Mouse (Mus musculus) layer of hippocampus, adult 2 months (tissue): Measurements from ENCODE around the gene Pard3b. TPM values are rescaled to one million over a fixed set of nuclear protein-coding genes. Genes with fewer than 3 reads are reported as not detected.

ENCODE experiments used
- DNase-seq, 2 experiments: peaks; one replicate each; pipeline ENCODE4 v3.0.0; 2022; ENCODE audit warnings: low spot score in 2 of 2
- H3K27ac ChIP-seq: fragments of 200-600 bp; 2 replicates; pipeline ENCODE4 v1.8.1; 2022
- H3K4me3 ChIP-seq: fragments of 200-600 bp; 2 replicates; pipeline ENCODE4 v1.8.1; 2022; ENCODE audit warnings: mild to moderate bottlenecking
- CTCF ChIP-seq: fragments of 200-600 bp; conservative IDR thresholded peaks from 2 replicates; pipeline ENCODE4 v1.8.1; 2022; ENCODE audit warnings: antibody characterized with exemption, mild to moderate bottlenecking, moderate library complexity
- total RNA-seq, 2 experiments: library from RNA; stranded (reverse); gene quantifications; 2 replicates each; pipeline ENCODE4 v1.2.3; 2021

Gene Pard3b
- total RNA-seq, 2 experiments from 2014 or later = 4.6 to 6.9 TPM

DNA sequence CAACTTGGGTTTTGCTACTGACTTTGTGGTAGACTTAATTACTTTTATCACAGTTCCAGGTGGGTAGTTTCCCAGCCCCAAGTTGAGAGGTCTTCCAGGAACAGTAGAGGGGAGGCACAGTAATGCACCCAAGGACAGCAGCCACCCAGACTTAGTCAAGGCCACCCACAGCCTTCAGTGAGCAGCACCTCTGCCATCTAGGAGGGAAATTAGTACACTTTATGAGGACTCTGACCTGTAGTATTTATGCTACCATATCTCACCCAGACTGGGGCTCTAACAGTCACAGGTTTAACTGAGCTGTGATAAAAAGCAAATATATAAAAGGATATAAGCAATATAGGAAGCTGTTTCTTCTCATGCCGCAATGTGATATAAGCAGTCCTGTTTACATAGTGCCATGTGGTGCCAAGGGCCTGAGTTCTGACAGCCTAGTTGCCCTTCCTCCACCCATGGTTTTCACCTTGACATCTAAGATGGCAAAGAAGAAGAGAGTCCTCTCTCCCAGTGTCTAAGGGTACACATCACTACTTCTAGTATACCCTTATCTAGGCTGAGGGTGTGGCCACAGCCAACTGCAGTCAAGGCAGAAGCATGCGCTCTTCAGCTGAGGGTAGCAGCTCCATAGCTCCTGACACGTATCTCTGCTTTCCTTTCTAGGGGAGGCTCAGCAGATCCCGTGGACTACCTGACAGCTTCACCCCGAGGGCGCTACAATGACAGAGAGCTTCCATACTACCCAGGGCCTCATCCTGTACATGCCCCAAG, 998.5 kb downstream of the Pard3b start:
- no peak for TF ChIP-seq CTCF
- Histone ChIP-seq H3K27ac (no peak overlapping the region), H3K4me3 (no peak overlapping the region)
- no peak for DNase-seq

DNA sequence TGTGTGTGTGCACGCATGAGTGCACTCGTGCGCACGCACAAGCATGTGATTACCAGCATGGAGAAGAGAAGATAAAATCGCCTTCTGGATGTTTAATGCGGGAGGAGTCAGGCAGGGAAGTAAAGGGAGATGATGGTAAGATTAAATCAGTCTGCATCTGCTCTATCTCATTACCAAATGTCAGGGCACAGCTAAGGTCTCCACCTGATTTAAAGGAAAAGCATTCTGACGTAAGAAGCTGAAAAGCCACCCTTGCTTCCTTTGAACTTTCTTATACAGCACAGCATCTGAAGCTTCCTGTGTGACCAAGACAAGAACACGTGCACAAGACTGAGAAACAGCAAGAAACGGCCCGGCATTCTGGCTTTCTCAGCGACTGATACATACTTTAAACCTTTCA, 1000.4 kb downstream of the Pard3b start:
- no peak for TF ChIP-seq CTCF
- DNase-seq = no peak
- Histone ChIP-seq H3K27ac (no peak overlapping the region), H3K4me3 (no peak overlapping the region)

DNA sequence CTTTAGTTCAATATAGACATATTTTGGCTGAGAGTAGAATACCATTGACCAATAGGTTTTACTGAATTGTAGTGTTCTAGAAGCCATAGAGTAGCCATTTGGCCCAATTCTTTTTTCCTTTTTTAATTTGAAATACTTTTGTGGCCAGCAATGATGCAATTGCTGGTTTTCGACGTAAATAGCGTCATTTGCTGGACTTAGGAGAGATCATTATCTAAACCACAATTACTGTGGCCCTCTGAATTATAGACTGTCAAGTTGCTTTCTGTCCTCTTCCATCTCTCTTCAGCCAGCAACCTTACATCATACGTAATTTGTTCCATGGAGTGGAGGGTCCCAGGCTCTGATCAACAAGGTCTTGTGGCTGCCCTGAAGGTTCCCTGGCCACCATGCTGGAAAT, 1000.8 kb downstream of the Pard3b start:
- H3K4me3 ChIP-seq = no peak overlapping the region
- no peak for DNase-seq
- TF ChIP-seq CTCF = no peak
- no peak overlapping the region for H3K27ac ChIP-seq

DNA sequence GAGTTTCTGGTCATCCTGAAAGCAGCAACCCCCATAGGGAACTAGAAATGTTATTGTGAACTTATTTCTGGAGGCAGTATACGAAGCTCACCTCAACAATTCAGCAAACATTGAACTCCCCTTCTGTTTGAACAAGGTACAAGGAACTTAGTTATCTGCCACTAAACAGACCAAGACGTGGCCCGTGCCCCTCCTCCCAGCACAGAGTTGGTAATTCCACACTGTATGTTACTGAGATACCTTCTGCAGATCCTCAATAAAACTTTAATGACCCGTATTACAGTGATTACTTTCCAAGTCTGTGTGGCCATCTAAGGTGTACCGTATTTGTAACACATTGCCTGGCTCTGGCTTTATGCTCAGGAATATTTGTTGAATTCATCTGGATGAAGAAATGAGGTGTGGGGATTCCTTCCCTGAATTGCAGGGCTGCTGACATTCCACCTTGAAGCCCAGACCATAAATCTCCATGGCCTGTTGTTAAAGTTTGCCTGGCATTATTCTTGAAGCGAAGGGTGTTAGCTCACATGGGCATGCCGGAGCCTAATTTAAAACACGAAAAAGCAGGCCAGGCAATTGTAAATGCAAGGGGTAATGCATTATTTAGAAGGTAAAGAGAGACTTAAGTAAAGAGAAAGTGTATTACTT, 1006.1 kb downstream of the Pard3b start:
- H3K4me3 ChIP-seq = no peak overlapping the region
- no peak for DNase-seq
- TF ChIP-seq CTCF = no peak
- no peak overlapping the region for H3K27ac ChIP-seq

DNA sequence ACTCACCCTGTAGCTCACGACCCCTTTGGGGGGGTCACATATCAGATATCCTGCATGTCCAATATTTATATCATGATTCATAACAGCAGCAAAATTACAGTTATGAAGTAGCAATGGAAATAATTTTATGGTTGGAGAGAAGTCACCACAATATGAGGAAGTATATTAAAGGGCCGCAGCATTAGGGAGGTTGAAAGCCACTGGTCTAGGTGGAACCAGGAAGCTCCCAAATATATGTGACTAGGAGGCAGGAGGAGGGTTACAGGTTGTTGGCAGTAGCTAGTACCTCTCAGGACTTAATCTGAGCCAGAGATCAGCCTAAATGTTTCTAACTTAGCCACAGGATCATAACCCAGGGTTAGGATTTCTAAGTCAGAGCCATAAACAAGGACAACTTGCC, 1008.2 kb downstream of the Pard3b start:
- H3K4me3 ChIP-seq = no peak overlapping the region
- no peak overlapping the region for H3K27ac ChIP-seq
- no peak for TF ChIP-seq CTCF
- DNase-seq = no peak

DNA sequence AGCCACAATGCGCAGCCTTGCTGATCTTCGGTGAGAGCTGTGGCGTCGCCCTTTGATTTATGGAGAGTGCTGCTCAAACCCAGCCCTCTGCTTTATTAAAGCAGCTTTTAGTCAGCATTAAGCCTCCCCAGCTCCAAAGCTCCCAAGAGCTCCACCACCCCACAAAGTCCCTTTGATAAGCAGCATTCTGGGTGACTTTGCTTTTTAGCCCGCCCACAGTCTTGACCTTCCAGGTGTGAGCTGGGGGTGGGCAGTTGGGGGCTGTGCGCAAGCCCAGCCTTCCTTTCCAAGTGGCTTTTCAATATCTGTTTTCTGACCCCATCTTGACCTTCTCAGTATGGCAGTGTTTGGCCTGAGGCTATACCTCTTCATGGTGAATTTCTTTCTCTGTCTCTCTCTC, 1009.5 kb downstream of the Pard3b start:
- H3K4me3 ChIP-seq = no peak overlapping the region
- H3K27ac ChIP-seq = no peak overlapping the region
- DNase-seq = no peak
- no peak for TF ChIP-seq CTCF

DNA sequence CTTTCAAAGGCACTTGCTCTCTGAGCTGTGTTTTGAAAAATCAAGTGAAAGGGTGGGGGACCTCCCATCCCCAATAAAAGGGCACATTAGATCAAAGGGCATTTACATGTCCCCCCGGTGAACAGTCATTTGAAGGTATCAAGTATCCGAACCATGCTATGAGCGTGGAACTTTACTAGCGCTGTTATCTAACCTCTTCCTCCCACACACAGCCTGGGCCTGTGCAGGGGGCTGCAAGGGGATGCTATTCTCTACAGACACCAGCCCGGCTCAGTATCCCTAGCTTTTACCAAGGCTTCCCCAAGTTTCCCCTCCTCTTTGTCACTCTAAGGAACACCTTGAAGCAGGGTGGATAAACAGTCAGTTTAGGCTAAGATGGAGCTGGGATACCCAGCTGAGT, 1010.0 kb downstream of the Pard3b start:
- H3K4me3 ChIP-seq = no peak overlapping the region
- TF ChIP-seq CTCF = no peak
- no peak overlapping the region for H3K27ac ChIP-seq
- no peak for DNase-seq

DNA sequence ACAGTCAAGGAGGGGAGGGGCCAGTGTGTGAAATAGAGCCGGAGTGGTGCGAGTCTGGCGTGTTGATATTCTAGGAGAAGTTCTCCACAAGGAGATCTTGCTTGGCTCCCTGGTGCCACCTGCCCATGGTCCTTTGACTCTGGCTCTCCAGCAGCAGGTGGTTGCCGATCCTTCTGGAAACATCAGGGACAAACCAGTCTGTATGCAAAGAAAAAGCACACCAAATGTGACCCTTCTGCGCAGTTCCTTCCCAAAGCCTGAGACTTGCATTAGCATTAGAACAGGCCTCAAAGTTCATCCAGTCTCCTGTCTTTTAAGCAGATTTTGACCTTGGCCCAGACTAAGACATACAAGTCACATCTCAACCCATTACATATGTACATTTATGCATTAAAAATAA, 1011.9 kb downstream of the Pard3b start:
- H3K27ac ChIP-seq = no peak overlapping the region
- DNase-seq = no peak

DNA sequence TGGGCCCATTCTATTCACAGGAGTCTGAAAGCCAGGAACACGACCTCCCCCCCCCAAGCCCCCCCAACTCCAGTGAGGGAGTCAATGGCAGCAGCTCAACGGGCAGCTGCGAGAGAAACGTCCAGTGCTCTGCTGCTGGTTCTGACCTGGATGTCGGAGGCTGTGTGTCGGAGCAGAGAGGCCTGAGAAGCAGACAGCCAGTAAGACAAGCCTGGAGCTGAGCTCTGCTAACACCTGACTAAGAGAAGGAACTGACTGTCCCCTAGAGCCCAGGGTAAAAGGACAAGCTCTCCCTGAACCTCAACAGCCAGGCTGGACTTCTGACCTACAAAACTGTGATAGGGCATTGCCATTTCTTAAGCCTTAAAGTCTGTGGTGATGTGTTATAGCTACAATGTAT, 1015.8 kb downstream of the Pard3b start:
- TF ChIP-seq CTCF = no peak
- Histone ChIP-seq H3K4me3 (no peak overlapping the region), H3K27ac (no peak overlapping the region)
- no peak for DNase-seq

More for the DNA sequence above, 1011.9 kb downstream of the Pard3b start:
- TF ChIP-seq CTCF = no peak
- H3K4me3 ChIP-seq = no peak overlapping the region

DNA sequence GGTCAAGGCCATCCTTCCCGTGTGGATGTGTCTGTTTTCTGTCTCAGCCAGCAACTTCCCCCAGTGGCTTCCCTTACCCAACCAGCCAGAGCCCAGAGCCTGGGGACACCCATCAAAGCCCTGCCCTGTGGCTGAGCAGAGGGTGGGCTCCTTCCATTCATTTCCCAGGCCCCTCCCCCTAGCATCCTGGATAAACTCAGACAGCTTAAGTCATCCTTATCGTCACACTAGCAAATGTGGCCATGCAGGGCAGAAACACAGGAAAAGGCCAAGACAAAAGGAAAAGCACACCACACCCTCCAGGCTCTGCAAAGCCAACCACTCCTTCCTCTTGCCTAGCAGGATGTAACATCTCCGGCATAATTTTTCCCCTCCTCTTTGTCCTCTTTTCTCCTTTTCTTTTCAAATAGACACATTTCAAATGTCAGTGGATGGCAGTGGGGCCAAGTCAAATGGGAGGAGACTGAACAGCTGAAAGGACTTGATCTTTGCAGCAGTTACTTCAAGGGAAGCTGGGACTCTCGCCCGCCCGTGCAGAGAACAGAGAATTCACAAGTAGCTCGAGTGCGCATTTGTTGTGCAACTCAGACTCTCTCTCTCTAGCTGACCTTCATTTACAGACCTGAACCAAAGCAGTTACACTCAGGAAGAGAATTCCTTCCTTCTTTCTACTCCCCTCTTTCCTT, 1026.5 kb downstream of the Pard3b start:
- no peak for TF ChIP-seq CTCF
- H3K27ac ChIP-seq = no peak overlapping the region
- no peak for DNase-seq
- H3K4me3 ChIP-seq = no peak overlapping the region

DNA sequence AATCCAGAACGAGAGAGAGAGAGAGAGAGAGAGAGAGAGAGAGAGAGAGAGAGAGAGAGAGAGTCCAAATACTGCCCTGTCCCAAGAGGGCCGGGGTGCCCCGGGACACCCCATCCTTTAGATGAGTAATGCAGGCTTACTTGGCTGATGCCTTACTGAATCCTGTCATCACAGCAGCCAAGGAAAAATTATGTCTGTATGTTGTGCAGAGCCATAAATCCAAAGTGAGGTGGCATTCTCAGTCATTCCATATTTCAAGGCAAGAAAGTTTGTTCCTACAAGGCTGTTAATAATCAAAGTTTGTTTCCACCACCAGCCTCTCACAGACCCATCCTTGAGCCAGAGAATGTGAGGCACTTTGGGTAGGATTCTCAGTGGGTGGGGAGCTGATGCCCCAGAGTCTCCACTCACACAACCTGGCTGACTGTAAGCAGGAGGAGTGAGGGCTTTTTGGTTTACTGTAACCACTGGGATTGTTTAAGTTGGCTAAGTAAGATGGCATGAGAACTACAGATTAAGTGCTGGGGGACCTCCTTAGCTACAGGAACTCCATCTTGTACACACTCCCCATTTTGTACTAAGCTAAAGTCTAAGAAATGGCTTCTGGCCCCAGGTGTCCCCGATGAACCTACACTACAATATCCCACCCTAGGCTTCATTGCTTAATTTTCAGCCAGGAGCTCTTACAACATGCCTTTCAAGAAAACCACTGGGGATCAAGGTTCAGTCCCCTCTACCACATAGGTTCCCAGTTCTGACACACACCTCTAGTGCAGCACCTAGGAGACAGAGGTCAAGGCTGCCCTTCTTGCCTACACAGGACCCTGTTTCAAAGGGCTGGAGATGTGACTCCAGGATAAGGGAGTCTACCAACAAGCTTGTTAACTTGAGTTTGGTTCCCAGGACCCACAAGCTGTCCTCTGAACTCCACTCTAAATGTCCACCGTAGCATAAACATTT, 1027.4 kb downstream of the Pard3b start:
- Histone ChIP-seq H3K27ac (no peak overlapping the region), H3K4me3 (no peak overlapping the region)
- no peak for TF ChIP-seq CTCF
- DNase-seq = no peak

DNA sequence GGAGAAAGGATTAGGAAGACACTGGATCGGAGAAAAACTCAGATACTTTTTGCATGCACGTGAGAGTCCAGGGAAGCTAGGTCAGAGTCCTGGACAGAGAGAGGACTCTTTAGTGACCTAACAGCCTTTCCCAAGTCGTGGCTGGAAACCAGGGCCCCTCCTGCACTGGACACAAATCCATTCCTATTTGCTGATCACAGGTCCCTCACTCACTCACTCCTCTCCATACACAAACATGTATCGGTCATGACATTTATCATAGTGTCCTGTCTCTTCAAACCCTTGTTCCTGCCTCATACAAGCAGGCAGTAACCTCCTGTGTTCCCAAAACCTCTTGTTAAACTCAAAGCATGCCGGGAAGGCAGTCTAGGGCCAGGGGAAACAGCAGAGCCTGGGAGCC, 1028.2 kb downstream of the Pard3b start:
- Histone ChIP-seq H3K27ac (no peak overlapping the region), H3K4me3 (no peak overlapping the region)
- DNase-seq = no peak
- TF ChIP-seq CTCF = no peak
